Mouse (Mus musculus) spleen, adult 18-20 months (tissue): ENCODE data around the gene Rxfp3.
A peak's percentile ranks its signal among the peaks of the same experiment; 100 is the strongest.

Experiments
- DNase-seq, 2 experiments: peaks; one replicate each; pipeline ENCODE4 v3.0.0; 2022; ENCODE audit warnings: mixed read lengths in 2 of 2

The Rxfp3 gene

DNA sequence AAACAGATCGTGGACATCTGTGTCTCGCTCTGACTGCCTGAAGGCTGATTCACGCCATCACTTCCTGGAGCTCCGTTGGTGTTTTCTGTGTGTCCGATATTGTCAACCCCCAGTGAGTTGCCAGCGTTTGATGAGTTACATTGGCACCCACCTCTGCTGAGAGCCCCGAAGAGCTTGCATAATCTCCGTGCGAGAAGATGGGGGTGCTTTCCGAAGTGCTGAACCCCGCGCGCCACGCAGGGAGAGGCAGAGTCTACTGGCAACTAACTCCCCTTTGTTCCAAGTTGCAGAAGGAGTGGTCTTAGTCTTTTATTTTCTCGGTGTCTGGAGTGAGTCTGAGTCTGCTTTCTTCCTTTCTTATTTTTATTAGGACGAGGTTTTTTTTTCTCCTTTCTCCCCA lies at the start of gene Rxfp3:
TSS of gene Rxfp3 (minus strand) at position 281 of the 400 bp plus-strand sequence.
- no peak for DNase-seq

DNA sequence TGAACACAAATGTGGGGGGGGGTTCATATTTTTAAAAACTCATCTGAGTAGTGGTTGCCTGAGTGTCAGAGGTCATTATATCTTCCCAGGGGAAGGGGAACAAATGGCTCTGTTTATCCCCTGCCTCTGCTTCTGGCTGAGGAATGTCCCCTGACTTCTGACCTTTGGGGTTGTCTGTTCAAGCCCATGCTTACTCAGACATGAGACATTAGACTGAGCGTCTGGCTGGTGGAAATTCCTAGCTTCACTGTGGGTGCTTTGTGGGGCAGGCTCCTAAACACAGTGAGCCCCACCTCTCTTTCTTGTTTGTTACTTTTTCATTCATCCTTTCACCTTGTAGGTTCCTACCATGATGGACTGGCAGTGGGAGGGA lies 47.2 kb upstream of the Rxfp3 start:
- DNase-seq, result no peak

DNA sequence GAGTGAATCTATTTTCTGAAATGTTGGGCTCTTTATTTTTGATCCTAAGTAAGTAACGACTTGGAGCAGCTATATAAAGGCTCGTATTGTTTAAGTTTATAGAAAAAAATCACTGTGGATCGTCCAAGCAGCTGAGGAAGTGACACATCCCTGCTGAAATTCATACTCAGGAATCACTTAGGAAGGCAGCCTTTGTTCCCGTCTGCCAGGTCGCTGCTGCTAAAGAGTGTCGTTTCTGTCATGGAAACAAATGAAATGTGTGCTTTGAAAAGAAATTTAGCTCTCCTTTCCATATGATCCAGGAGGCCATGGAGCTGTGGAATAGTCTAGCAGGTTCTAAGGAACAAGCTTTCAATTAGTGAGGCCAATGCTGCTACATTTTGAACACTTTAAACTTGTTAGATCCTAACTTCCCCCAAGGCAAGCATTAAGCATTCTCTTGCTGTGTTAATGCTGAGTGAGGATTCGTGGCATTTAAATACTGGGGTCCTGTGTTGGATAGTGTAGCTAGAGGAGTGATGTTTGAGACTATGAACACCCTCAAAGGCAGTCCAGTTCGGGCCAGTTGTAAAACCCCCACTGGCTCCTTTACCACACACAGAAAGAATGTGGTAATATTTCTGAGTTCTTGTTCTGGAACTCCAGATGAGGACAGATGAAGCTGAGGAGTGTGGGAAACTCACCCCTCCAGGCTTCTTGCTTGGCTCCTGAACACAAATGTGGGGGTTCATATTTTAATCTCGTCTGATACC lies 46.6 kb upstream of the Rxfp3 start:
- DNase-seq, result no peak

DNA sequence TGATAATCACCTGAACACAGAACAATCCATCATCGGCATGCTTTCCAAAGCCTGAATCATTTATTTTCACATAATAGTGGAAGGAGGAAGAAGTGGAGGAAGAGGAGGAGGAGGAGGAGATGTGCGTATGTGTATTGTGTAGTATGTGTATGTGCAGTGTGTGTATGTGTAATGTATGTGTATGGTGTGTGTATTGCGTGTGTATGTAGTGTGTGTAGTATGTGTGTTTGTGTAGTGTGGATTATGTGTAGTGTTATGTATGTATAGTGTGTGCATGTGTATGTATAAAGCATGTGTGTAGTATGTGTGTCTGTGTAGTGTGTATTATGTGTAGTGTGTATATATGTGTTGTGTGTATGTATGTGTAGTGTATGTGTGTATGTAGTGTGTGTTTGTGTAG lies 45.9 kb upstream of the Rxfp3 start:
- DNase-seq, result no peak

DNA sequence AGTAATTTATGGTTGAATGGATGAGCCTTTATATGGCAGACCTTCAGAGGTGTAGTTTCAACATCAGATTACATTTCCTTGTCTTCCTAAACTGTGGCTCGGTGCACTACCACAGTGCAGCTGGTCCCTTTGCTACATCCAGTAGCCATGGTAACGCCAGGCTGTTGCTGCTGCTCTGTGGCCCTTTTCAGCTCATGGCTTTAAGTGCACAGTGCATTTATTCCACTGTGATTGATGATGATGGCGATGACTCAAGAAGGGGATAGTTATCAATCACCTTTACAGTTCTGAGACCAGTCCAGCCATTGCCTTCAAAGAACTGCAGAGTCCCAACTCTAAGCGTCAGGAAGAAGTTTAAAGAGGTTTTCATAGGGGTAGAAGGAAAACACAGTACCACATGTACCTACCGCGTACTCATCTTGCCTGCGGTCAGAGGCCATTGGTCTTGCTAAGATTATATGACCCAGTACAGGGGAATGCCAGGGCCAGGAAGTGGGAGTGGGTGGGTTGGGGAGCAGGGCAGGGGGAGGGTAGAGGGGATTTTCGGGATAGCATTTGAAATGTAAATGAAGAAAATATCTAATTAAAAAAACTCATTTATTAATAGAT lies 45.3 kb upstream of the Rxfp3 start:
- no peak for DNase-seq

DNA sequence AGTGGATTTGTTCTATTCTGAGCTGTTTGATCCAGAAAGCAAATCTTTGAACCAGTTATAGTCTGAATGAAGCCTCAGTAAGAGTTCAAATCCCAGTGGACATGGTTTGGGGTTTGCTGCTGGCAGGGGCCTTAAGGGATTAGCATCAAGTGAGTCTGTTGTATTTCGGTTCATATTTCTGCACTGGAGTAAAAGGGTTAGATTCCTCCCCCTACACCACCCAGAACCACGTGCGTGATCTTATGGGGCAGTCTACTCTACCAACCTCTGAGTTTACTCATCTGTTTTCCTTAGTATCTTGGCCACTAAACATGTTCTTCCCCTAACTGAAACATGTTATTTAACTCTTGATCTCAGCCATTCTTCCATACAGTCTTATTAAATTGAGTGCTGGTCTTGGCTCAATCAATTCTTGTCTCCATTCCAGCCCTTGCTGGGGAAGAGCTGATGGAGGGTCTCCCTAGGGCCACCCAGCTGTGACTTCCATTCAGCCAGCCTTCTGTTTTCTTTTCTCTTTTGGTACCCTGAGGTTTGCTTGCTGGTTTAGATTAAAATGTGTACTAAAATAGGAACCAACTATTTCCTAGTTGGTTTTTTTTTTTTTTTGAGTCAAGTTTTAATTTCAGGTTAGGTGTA lies 38.1 kb upstream of the Rxfp3 start:
- DNase-seq, result no peak

DNA sequence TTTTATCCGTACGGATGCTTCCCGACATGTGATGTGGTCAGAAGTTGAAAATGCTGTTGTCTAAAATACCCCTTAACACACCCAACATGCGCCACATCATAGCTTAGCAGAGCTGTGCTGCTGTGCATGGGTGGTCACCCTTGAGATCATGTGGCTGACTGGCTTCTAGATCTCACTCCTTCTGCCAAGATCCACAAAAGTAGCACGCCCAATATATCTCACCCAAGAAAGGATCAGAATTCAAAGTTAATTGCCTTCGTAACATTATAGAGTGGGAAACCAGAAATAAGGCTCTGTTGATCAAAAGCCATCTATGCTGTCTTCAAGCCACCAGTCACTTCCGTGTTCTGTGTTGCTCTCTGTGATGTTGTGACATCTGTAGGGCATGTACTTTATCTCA lies 30.1 kb upstream of the Rxfp3 start:
- no peak for DNase-seq

DNA sequence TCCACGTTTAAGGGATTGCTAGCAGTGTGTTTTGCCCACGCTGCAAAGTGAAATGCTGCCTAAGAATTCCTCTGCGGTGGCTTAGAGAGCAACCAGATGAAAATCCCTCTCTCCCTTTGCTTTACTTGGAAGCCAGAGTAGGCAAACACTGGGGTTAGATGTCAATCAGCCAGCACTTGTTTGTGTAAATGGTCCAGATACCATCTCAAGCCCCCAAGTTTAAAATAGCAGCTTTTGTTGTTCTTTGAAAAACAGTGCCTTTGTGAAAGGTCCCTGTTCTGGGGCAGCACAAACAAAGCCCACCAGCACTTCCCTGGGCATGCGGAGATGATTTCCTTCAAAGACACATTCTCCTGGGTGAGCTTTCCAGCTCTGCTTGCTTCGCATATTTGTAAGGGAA lies 28.5 kb upstream of the Rxfp3 start:
- no peak for DNase-seq

DNA sequence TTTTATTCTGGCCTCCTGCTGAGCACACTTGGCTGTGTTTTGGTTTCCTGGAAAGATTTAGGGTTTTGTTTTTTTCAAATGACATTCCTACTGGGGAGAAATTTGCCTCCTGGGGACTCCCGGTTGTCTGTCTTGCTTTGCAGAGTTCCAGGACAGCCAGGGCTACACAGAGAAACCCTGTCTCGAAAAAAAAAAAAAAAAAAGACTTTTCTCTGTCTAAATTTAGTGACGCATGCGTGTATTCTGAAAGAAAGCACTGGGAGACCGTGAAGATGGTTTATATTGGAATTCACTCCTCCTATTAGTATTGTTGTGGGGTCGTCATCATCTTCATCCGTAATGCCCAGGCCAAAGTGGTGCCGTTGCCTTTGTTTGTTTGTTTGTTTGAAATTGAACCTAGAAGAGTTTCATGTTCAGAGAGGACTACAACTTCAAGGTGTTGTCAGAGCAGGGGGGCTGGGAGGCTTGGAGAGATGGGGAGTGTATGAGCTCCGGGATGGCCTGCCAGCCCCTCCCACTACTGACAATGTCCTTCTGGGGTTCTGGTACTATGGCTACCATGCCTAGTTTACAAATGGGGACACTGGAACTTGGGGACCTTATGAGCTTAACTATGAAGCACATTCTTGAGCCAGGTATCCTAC lies 27.9 kb upstream of the Rxfp3 start:
- no peak for DNase-seq

DNA sequence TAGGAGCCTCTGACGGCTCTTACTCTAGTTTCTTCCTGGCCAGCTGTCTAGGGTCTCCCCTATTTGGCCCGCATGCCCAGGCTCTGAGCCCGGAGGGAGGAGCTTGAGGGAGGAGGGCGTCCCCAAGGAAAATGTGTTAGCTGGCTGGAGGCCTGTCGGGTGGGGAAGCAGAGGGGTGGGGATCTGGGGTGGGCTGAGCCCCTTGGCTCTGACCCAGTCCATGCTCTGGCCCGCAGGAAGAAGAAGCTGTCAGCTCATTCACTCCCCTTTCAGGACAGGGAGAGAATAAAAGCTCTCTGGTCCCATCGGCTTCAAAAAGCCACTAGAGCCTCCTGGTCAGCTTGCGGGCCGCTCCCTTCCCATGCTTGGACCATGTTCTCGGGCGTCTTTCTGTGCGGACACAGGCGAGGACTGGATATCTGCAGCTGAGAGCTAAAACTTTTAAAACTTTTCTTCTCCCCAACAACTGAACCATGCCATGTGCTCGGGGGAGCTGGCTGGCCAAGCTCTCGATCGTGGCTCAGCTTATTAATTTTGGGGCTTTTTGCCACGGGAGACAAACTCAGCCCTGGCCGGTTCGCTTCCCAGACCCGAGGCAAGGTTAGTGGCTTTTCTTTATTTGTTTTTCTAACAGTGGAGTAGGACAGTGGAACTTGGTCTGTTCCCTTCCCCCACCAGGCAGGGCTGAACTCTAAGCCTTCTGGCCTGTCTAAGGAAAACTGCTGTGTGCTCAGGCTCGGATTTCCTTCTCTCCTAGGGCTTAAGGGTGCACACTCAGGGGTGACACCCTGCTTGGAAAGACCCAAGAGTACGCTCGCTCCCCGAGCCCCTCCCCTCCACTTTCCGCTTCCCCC lies 27.0 kb upstream of the Rxfp3 start, which contains the start of gene Adamts12:
TSS of gene Adamts12 (plus strand) at position 233 of the 854 bp plus-strand sequence.
- DNase-seq, result peak in 1 of 2 experiments; percentile 7

DNA sequence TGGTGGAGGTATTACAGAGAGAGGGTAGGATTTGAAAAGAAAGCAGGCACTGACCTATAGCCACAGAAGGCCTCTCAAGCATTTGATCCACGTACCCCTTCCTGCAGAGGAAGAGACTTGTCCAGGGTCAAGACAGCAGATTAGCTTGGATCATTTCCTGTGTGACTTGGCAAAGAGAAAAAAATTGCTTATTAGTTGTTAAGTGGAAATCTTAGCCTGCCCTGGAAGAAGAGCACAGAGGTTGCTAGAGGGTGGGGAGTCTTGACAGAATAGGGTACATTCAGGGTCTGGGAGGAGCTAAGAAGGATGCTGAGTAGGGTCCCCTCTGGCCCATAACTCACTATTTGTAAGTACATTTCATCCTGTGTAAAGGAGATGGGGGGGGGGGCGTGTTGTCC lies 26.4 kb upstream of the Rxfp3 start:
- DNase-seq, result no peak

DNA sequence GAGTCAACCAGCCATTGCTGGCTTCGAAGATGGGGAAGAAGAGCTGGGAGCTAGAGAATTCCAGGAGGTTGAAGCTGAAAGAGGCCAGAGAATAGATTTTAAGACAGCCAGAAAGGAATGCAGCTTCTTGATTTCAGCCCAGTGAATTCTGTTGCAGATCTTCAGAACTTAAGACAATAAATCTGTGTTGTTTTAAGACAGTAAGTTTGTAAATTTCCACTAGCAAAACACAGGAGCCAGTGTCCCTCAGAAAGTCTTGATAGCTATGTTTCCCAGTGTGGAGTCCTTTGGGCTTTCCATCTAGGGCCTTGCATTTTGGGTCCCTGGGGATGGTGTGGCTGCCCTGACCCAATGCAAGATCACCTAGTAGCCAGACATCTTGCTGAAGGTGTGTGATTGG lies 25.1 kb upstream of the Rxfp3 start:
- DNase-seq, result no peak

DNA sequence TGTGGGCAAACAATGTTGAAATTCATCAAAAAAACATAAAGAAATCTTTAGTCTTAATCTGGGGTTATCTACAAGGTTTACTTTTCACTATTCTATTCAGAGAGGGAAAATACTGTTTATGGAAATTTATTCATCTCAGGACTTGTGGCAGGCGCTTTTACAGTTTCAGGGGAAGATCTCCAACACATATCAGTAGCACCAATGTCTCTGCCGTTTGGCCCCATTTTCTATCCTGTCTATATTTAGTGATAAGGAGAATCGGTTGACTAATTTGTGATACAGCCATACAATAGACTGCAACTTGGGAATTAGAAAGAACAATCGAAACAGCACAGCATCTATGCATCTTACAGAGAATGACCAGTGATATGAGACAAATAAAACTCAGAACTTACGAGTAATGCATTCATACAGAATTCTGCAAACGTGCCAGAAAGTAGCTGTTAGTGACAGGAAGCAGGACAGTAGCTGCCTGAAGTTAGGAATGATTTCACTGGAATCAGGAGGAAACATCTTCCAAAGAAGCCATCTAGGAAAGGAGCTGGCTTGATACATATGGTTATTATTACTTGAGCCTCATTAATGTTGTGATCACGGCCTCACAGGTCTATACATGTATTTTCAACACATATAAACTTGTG lies 16.8 kb upstream of the Rxfp3 start:
- DNase-seq, result no peak

DNA sequence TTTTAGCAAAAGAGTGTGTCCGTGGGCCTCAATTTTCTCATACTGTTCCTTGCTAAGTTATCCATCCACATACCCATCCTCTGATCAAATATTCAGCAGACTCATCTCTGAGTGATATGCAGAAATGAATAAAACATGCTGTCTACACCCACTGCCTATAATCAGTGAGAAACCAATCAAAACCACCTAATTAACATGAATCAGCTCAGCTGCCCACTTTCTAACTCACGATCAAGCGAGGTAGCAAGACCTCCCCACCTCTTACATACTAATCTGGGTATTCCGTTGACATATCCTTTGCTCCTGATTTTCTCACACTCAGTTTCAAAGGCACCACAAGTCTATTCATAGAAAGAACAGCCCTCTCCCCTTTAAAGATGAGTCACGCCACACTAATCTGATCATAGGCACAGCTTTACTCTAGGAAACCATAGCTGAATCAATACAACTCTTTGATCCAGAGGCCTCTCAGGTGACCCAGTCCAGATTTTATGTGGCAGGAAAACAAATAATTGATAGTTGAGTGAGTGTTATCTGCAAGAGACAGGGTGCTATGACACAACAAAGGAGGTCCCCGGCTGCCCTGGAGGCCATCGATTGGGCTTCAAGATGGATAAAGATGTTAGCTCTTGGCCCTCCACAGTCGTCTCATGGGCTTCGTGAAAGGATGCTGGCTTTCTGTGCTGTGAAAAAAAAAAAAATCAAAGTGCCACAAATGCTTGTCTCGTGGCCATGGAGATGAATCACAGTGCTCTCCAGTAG lies 16.1 kb upstream of the Rxfp3 start:
- DNase-seq, result no peak

DNA sequence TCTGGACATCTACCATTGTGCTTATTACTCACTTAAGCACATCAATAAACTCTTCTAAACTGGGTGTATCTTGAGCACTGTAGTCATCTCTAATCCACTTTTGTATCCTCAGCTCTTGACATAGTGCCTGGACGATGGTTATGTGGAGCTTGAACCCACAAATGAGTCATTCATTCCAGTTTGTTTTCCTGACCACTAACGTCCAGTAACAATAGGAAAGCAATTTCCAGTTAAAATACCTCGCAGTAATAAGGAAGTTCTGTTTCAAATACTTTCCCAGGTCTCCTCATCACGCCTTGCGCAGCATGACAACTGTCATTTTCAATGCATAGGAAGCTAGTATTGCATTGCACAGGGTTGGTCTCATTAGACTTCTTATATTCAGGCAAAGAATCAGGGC lies 5.0 kb upstream of the Rxfp3 start:
- no peak for DNase-seq

DNA sequence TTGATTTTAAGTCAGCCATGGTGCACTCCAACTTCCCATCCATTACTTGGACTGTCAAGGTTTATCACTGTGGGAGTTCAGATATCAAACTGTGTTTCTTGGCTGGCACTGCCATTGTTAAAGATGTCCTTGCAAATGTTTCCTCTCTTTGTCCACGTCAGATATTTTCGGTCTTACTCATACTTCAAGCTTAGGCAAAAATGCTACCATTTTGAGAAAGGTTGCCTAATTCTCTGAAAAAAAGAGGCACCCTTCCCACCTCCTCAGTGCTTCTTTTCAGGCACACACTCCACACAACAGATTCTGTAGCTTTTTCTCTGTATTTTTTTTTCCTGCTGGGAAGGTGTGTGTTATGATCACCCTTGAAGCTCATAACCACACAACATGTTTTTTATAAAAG lies 3.4 kb upstream of the Rxfp3 start:
- no peak for DNase-seq

DNA sequence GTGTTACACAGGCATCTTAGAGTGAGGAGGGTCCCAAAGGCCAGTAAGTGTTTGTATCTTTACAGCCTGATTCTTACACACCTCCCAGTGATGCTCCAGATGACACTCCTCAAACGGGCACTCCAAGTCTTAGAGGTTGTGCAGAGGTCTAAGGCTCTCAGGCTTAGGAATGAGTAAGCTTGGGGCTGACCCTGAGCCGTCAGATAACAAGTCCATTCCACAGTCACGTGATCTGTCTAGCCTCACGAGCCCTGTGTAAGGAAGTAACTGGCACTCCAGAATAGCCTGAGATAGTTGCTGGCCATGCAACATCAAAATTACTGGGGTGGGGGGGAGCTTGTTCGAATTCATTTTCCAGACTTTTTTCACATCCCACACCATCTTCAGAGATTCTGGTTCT lies 2.3 kb upstream of the Rxfp3 start:
- DNase-seq, result no peak

DNA sequence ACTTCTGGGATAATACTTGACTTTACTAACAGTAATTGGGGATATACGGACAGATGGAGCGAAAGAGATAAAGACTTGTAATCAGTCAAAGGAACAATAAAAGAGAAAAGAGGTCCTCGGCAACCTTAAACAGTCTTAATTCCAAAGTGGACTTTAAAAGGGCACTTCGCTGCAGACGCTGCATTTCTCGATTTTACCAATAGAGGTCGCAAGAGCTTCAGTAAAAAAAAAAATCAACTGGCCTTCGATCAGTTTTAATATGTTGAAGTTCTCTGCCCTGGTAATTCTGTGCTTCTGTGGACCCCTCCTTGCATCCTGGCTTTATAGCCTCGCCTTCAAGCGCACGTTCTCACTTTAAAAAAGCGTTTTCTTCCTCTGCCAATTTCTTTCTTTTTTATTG lies 685 bp upstream of the Rxfp3 start:
- DNase-seq, result peak in 1 of 2 experiments; percentile 13

DNA sequence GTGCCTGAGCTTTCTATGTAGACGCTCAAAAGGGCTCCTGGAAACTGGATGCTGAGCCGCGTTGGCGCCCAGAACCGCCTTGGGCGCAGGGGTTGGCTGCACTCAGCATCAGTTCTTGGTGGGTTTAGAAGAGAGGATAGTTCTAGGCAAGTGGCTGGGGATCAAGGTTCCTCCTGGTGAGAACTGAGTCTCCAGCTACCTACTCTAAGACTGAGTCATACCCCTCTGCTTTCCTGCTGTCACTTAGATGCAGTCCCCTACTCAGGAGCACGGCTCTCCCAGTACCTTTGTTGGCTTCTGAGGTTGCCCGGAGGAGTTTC lies 455 bp downstream of the Rxfp3 start:
- DNase-seq, result no peak

DNA sequence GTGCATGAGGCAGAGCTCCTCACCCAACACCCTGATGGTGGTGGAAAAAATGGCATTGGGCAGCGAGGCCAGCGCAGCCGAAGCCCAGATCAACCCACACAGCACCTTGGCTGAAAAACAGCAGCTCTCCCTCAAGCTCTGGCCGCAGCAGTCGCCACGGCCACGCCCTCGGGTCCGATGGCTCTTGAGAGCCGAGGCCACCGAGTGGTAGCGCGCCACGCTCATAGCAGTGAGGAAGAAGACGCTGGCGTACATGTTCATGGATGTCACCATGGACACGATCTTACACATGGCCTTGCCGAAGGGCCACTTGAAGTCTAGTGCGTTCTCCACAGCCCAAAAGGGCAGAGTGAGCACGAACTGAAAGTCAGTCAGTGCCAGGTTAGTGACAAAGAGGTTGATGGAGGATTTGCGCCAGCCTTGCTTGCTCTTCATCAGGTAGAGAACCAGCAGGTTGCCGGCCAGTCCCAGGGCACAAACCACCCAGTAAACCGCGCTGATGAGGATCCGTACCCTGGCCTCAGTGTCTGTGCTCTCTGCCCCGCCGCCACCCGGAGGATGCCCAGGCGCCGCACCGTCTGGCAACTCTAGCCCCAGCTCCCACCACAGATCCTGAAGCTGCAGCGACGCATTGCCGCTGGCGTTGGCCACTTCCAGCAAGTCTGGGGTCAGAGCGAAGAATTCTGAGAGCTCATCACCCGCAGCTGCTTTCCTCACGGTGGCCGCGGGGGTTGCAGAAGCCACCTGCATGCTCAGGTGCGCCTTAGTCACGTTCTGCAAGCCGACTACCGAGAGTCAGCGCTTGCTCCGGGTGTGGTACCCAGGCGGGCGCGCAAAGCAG lies 1.0 kb downstream of the Rxfp3 start:
- no peak for DNase-seq
